Mouse (Mus musculus): ENCODE data around the gene Vmn1r43. TPM values are rescaled to one million over a fixed set of nuclear protein-coding genes. Genes with fewer than 3 reads are reported as not detected.
"Not testable (repeated sequence)": the region's sequence is repeated elsewhere in the genome, so short reads cannot be mapped to it uniquely, and the experiment has no call there.

Vmn1r43 gene
- not detected in 2 replicates for polyA plus RNA-seq (2012; ENCODE audit: insufficient read depth, insufficient read length, low replicate concordance, missing spikeins)

DNA sequence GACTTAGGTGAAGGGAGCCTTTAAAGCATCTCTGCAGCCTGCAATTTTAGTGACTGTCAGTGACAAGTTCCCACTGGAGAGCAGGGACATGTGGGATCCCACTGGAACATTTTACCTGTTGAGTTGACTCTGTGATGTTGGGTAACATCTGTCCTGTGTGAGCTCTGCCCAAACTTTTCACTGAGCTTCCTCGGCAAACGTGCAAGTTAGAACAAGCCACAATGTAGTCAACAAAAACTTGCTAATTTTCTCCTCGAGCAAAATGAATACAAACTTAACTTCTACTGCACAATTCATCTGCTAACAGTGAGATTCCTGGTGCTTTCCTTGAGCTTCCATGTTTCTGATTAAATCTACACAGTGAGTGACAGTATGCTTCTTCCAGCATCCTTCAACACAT is at the start of gene Vmn1r43, which contains the start of gene Vmn1r42:
TSS of gene Vmn1r43 (minus strand) at position 101 of the 400 bp plus-strand sequence.
TSS of gene Vmn1r42 (minus strand) at position 101 of the 400 bp plus-strand sequence.
- H3K4me1 ChIP-seq (ENCODE audit: control insufficient read depth, insufficient read depth, low read length); H3K27ac ChIP-seq (ENCODE audit: insufficient read depth, low read depth, low read length); H3K4me3 ChIP-seq (ENCODE audit: insufficient read depth, low read depth, low read length): not testable (repeated sequence)
- WGBS, result 75% methylated on average over 3 of the region's 3 CpGs

DNA sequence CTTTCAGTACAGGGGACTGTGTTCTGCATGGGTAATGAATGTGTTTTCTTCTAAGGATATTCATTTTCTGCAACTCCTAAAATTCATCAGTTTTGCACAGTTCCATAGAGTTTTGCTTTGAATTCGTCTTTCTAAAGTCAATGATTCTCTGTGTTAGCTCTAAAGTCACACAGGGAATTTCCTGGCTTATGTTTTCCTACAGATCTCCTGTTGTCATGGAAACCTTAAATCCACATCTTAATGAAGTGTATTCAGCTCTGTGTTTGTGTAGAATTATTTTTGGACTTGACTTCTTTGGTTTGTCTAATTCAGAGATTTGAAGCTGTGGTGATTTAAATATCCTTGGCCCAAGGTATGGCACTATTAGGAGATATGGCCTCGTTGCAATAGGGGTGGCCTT is 7.6 kb upstream of the Vmn1r43 start:
- no peak overlapping the region for H3K4me3 ChIP-seq (ENCODE audit: insufficient read depth, low read depth, low read length)
- no peak overlapping the region for H3K27ac ChIP-seq (ENCODE audit: insufficient read depth, low read depth, low read length)
- WGBS, result 29% methylated on average over 2 of the region's 2 CpGs
- no peaks in the 10 kb centered on the region for H3K4me1 ChIP-seq (ENCODE audit: control insufficient read depth, insufficient read depth, low read length)
- no peak for TF ChIP-seq POLR2A (IDR thresholded peaks at IDR 0.05; ENCODE audit: insufficient read depth, low read depth, low read length)
- TF ChIP-seq CTCF (IDR thresholded peaks at IDR 0.05; ENCODE audit: insufficient read depth, low read depth, low read length), result no peak

DNA sequence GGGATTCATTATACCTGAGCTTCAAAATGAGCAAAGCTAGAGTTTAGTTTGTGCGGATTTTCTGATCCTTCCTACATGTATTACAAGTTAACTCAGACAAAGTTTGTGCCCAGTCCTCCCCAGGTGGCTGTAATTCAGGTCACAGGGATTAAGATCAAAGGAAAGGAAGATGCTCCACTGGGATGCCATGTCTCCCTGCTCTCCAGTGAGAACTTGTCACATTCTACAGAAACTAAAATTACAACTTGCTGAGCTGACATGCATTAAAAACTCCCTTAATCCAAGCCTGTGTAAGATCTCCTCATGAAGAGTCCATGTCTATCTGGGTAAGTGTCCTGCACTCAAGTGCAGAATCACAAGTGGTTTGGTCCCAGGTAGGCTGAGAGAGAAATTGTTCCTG is 7.1 kb upstream of the Vmn1r43 start, which contains the start of gene Vmn1r44:
TSS of gene Vmn1r44 (plus strand) at position 301 of the 400 bp plus-strand sequence.
- no peak for TF ChIP-seq POLR2A (IDR thresholded peaks at IDR 0.05; ENCODE audit: insufficient read depth, low read depth, low read length)
- no peak for TF ChIP-seq CTCF (IDR thresholded peaks at IDR 0.05; ENCODE audit: insufficient read depth, low read depth, low read length)
- Histone ChIP-seq H3K27ac (ENCODE audit: insufficient read depth, low read depth, low read length) (no peak within 1 kb of the TSS), H3K4me3 (ENCODE audit: insufficient read depth, low read depth, low read length) (no peak within 1 kb of the TSS), H3K4me1 (ENCODE audit: control insufficient read depth, insufficient read depth, low read length) (no peaks in the 10 kb centered on the region)
- 96% methylated on average over 1 of the region's 1 CpGs for WGBS

DNA sequence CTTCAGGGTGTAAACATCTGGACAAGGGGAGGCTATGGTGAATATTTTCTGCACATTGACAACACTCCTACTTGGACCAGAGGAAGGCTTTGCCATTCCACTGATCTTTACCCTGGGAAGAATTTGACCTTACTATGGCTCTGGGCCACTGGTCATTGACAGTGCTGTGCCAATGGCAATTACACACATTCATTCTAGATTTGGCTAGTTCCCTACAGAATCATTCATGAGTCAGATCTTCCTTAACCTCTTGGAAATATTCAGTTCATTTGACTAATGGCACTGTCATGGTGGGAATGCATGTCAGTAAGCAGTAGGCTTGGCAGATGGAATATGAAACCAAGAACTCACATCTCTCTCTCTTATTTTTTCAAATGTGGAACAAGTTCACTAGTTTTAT is 4.7 kb upstream of the Vmn1r43 start:
- no peak overlapping the region for H3K4me3 ChIP-seq (ENCODE audit: insufficient read depth, low read depth, low read length)
- TF ChIP-seq POLR2A (IDR thresholded peaks at IDR 0.05; ENCODE audit: insufficient read depth, low read depth, low read length), result no peak
- no peak for TF ChIP-seq CTCF (IDR thresholded peaks at IDR 0.05; ENCODE audit: insufficient read depth, low read depth, low read length)
- H3K27ac ChIP-seq (ENCODE audit: insufficient read depth, low read depth, low read length), result no peak overlapping the region
- H3K4me1 ChIP-seq (ENCODE audit: control insufficient read depth, insufficient read depth, low read length), result no peaks in the 10 kb centered on the region

DNA sequence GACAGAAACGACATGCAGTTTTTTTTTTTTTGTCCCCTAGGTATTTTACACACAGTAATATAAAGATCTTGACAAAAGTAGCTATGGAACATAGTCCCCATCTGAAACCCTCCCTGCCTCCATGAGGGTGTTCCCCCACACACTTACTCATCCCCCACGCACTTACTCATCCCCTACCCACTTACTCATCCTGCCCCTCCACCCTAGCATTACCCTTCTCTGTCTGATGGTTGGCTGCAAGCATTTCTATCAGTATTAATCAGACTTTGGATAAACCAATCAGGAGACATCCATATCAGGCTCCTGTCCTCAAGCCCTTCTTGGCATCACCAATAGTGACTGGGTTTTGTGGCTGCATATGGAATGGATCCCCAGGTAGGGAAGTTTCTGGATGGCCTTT is 750 bp upstream of the Vmn1r43 start:
- no peak for TF ChIP-seq CTCF (IDR thresholded peaks at IDR 0.05; ENCODE audit: insufficient read depth, low read depth, low read length)
- 57% methylated on average over 2 of the region's 2 CpGs for WGBS
- H3K4me3 ChIP-seq (ENCODE audit: insufficient read depth, low read depth, low read length), result no peak overlapping the region
- no peak overlapping the region for H3K27ac ChIP-seq (ENCODE audit: insufficient read depth, low read depth, low read length)
- no peaks in the 10 kb centered on the region for H3K4me1 ChIP-seq (ENCODE audit: control insufficient read depth, insufficient read depth, low read length)

DNA sequence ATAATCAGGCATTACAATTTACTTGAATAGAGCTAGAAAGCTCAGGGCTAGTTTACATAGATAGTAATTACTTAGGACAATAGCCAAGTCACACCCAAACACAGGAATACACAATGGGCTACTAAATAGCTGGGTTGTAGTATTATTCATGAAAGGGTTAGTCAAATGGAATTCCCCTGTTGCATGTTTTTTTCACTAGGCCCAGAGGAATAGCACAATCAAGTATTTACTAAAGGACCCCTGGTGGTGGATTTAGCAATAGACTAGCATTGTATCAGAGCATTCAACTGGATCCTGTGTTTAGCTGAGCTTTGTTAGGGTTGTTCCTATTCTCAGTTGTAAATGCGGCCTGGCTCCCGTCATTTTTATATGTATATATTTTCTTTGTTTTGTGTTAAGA is 8.2 kb downstream of the Vmn1r43 start:
- TF ChIP-seq POLR2A (IDR thresholded peaks at IDR 0.05; ENCODE audit: insufficient read depth, low read depth, low read length) (no peak), CTCF (IDR thresholded peaks at IDR 0.05; ENCODE audit: insufficient read depth, low read depth, low read length) (no peak)
- Histone ChIP-seq H3K4me1 (ENCODE audit: control insufficient read depth, insufficient read depth, low read length) (no peaks in the 10 kb centered on the region), H3K4me3 (ENCODE audit: insufficient read depth, low read depth, low read length) (no peak overlapping the region), H3K27ac (ENCODE audit: insufficient read depth, low read depth, low read length) (no peak overlapping the region)
- 64% methylated on average over 2 of the region's 2 CpGs for WGBS

DNA sequence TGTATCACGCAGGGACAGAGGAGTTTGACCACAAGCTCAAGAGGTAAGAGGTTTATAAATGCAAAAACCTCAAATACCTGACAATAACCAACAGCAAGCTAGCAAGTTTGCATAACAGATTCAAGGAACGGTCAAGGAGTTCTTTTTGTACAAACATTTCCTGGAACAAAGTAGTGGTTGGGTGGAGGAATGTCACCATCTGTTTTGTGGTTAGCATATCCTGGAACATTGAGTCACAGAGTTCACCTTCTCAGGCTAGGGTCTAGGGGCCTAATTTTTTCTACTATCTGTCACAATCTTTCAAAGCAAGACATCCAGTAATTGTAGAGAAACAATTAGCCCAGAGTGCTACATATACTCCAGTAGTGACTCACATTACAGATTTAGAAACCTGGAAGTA is 8.9 kb downstream of the Vmn1r43 start:
- TF ChIP-seq POLR2A (IDR thresholded peaks at IDR 0.05; ENCODE audit: insufficient read depth, low read depth, low read length) (no peak), CTCF (IDR thresholded peaks at IDR 0.05; ENCODE audit: insufficient read depth, low read depth, low read length) (no peak)
- 85% methylated on average over 2 of the region's 2 CpGs for WGBS
- Histone ChIP-seq H3K4me3 (ENCODE audit: insufficient read depth, low read depth, low read length) (no peak overlapping the region), H3K4me1 (ENCODE audit: control insufficient read depth, insufficient read depth, low read length) (no peaks in the 10 kb centered on the region), H3K27ac (ENCODE audit: insufficient read depth, low read depth, low read length) (no peak overlapping the region)

DNA sequence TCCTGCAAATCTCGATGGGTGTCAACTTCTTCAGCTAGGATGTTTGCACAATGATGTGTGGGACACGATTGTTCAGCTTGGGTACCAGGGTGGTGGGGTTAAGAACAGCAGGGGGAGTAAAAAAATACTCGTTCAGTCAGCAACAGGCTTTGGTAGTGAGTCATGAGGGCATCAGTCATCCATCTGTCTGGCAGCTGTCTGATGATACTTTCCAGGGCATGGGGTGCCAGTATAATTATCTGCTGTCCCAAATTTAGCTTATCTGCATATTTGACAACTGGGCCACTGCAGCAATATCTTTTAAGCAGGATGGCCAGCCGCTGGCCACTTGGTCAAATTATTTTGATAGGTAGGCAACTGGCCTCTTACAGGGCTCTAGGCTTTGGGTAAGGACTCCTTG is 12.4 kb downstream of the Vmn1r43 start:
- TF ChIP-seq CTCF (IDR thresholded peaks at IDR 0.05; ENCODE audit: insufficient read depth, low read depth, low read length), result no peak
- TF ChIP-seq POLR2A (IDR thresholded peaks at IDR 0.05; ENCODE audit: insufficient read depth, low read depth, low read length), result no peak

DNA sequence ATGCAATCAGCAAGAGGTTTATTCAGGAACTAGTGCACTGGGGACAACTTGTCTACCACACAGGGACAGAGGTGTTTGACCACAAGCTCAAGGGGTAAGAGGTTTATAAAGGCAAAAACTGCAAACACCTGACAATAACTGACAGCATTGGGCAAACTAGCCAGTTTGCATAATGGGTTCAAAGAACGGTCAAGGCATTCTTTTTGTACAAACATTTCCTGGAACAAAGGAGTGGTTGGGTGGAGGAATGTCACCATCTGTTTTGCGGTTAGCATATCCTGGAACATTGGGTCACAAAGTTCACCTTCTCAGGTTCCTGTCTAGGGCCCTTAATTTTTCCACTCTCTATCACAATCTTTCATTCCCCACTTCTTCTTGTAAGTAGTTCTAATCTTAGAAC is 16.4 kb downstream of the Vmn1r43 start:
- WGBS, result 93% methylated on average over 2 of the region's 2 CpGs
- Histone ChIP-seq H3K4me1 (ENCODE audit: control insufficient read depth, insufficient read depth, low read length) (no peaks in the 10 kb centered on the region), H3K4me3 (ENCODE audit: insufficient read depth, low read depth, low read length) (no peak overlapping the region), H3K27ac (ENCODE audit: insufficient read depth, low read depth, low read length) (no peak overlapping the region)
- TF ChIP-seq POLR2A (IDR thresholded peaks at IDR 0.05; ENCODE audit: insufficient read depth, low read depth, low read length), result no peak
- TF ChIP-seq CTCF (IDR thresholded peaks at IDR 0.05; ENCODE audit: insufficient read depth, low read depth, low read length), result no peak

More for the DNA sequence above, 12.4 kb downstream of the Vmn1r43 start:
- WGBS, result 73% methylated on average over 4 of the region's 4 CpGs
- no peak overlapping the region for H3K27ac ChIP-seq (ENCODE audit: insufficient read depth, low read depth, low read length)
- H3K4me3 ChIP-seq (ENCODE audit: insufficient read depth, low read depth, low read length), result no peak overlapping the region
- H3K4me1 ChIP-seq (ENCODE audit: control insufficient read depth, insufficient read depth, low read length), result no peaks in the 10 kb centered on the region

DNA sequence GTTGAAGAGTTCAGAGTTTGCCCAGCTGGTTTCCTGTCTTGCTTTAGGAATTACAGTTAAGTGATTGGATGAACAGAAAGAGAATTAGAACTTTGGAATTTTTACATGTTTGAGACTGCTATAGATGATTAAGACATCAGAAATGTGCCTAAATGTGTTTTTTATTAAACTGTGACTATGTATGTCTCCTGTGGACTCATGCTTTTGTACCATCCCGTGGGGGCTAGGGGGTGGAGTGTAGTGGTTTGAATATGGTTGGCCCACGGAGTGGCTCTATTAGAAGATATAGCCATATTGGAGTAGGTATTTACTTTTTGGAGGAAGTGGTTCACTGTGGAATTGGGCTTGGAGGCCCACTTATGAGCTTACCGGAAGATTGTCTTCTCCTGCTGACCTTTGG is 18.7 kb downstream of the Vmn1r43 start:
- H3K27ac ChIP-seq (ENCODE audit: insufficient read depth, low read depth, low read length), result no peak overlapping the region
- H3K4me3 ChIP-seq (ENCODE audit: insufficient read depth, low read depth, low read length), result no peak overlapping the region
- WGBS, result 80% methylated on average over 3 of the region's 3 CpGs
- TF ChIP-seq CTCF (IDR thresholded peaks at IDR 0.05; ENCODE audit: insufficient read depth, low read depth, low read length) (no peak), POLR2A (IDR thresholded peaks at IDR 0.05; ENCODE audit: insufficient read depth, low read depth, low read length) (no peak)
- H3K4me1 ChIP-seq (ENCODE audit: control insufficient read depth, insufficient read depth, low read length), result no peaks in the 10 kb centered on the region

Other genes with a start within 250 kb of the Vmn1r43 start
- not detected in 2 replicates for gene Txnrd3, start 232.4 kb downstream of the Vmn1r43 start, polyA plus RNA-seq (2012; ENCODE audit: insufficient read depth, insufficient read length, low replicate concordance, missing spikeins)
- not detected in 2 replicates for gene Vmn1r40, start 168.9 kb downstream of the Vmn1r43 start, polyA plus RNA-seq (2012; ENCODE audit: insufficient read depth, insufficient read length, low replicate concordance, missing spikeins)
- not detected in 2 replicates for gene Vmn1r41, start 135.6 kb downstream of the Vmn1r43 start, polyA plus RNA-seq (2012; ENCODE audit: insufficient read depth, insufficient read length, low replicate concordance, missing spikeins)
- gene Vmn1r42, start within 50 bp of the Vmn1r43 start, polyA plus RNA-seq (2012; ENCODE audit: insufficient read depth, insufficient read length, low replicate concordance, missing spikeins), result not detected in 2 replicates
- not detected in 2 replicates for gene Vmn1r44, start 7.2 kb upstream of the Vmn1r43 start, polyA plus RNA-seq (2012; ENCODE audit: insufficient read depth, insufficient read length, low replicate concordance, missing spikeins)
- not detected in 2 replicates for gene Vmn1r45, start 64.2 kb upstream of the Vmn1r43 start, polyA plus RNA-seq (2012; ENCODE audit: insufficient read depth, insufficient read length, low replicate concordance, missing spikeins)
- gene Vmn1r46, start 92.9 kb upstream of the Vmn1r43 start, polyA plus RNA-seq (2012; ENCODE audit: insufficient read depth, insufficient read length, low replicate concordance, missing spikeins), result not detected in 2 replicates
- not detected in 2 replicates for gene Vmn1r47, start 139.7 kb upstream of the Vmn1r43 start, polyA plus RNA-seq (2012; ENCODE audit: insufficient read depth, insufficient read length, low replicate concordance, missing spikeins)
- gene Vmn1r48, start 160.4 kb upstream of the Vmn1r43 start, polyA plus RNA-seq (2012; ENCODE audit: insufficient read depth, insufficient read length, low replicate concordance, missing spikeins), result not detected in 2 replicates
- gene Vmn1r49, start 202.1 kb upstream of the Vmn1r43 start, polyA plus RNA-seq (2012; ENCODE audit: insufficient read depth, insufficient read length, low replicate concordance, missing spikeins), result not detected in 2 replicates
- gene Vmn1r50, start 225.0 kb upstream of the Vmn1r43 start, polyA plus RNA-seq (2012; ENCODE audit: insufficient read depth, insufficient read length, low replicate concordance, missing spikeins), result not detected in 2 replicates
- not detected in 2 replicates for gene Vmn1r51, start 246.2 kb upstream of the Vmn1r43 start, polyA plus RNA-seq (2012; ENCODE audit: insufficient read depth, insufficient read length, low replicate concordance, missing spikeins)

All from olfactory bulb, adult 2 months (tissue).